Mouse (Mus musculus) adrenal gland, adult 8-10 months (tissue): Measurements from ENCODE around the gene Cd59b. TPM values are rescaled to one million over a fixed set of nuclear protein-coding genes. Genes with fewer than 3 reads are reported as not detected.

Experiments
- DNase-seq: peaks from one replicate; pipeline ENCODE4 v3.0.0; 2022
- total RNA-seq, 4 experiments: library from RNA; stranded (reverse); gene quantifications; 2 replicates each; pipeline ENCODE4 v1.2.4; 2022

The Cd59b gene
- 10 to 100 TPM; 10.7 to 13.2 (median 11.5) TPM for total RNA-seq

- peak; percentile 44 for DNase-seq
These were observed at the start of gene Cd59b for GRCm38 (mm10) chr2:104069704-104070185. Cd59b (plus strand) TSS chr2:104069849.

GRCm38 (mm10) chr2:104023096-104023495, 46.6 kb upstream of the Cd59b start:
- no peak for DNase-seq

- no peak for DNase-seq
These were observed 45.0 kb upstream of the Cd59b start for GRCm38 (mm10) chr2:104024656-104025055.

- peak; percentile 87 for DNase-seq
These were observed 42.1 kb upstream of the Cd59b start, which contains the start of gene Fbxo3 for GRCm38 (mm10) chr2:104027458-104028138. Fbxo3 (plus strand) TSS chr2:104027721.

- DNase-seq, result no peak
These were observed 41.4 kb upstream of the Cd59b start, which contains the start of gene 4931422A03Rik for GRCm38 (mm10) chr2:104028139-104028723. 4931422A03Rik (minus strand) TSS chr2:104028361.

GRCm38 (mm10) chr2:104029074-104029473, 40.6 kb upstream of the Cd59b start:
- DNase-seq, result no peak

GRCm38 (mm10) chr2:104030381-104030780, 39.3 kb upstream of the Cd59b start:
- no peak for DNase-seq

- DNase-seq, result no peak
These were observed 37.6 kb upstream of the Cd59b start for GRCm38 (mm10) chr2:104032056-104032455.

GRCm38 (mm10) chr2:104034832-104035472, 34.7 kb upstream of the Cd59b start:
- peak; percentile 53 for DNase-seq

GRCm38 (mm10) chr2:104035595-104035994, 34.1 kb upstream of the Cd59b start:
- DNase-seq, result no peak

- DNase-seq, result no peak
These were observed 33.3 kb upstream of the Cd59b start for GRCm38 (mm10) chr2:104036316-104036715.

GRCm38 (mm10) chr2:104038236-104038635, 31.4 kb upstream of the Cd59b start:
- DNase-seq, result no peak

GRCm38 (mm10) chr2:104041632-104042031, 28.0 kb upstream of the Cd59b start:
- DNase-seq, result peak; percentile 26

GRCm38 (mm10) chr2:104042766-104043165, 26.9 kb upstream of the Cd59b start:
- no peak for DNase-seq

- no peak for DNase-seq
These were observed 25.8 kb upstream of the Cd59b start for GRCm38 (mm10) chr2:104043624-104044478.

- DNase-seq, result no peak
These were observed 25.1 kb upstream of the Cd59b start for GRCm38 (mm10) chr2:104044479-104045080.

GRCm38 (mm10) chr2:104058381-104058780, 11.3 kb upstream of the Cd59b start:
- no peak for DNase-seq

- DNase-seq, result no peak
These were observed 10.7 kb upstream of the Cd59b start for GRCm38 (mm10) chr2:104058954-104059353.

- no peak for DNase-seq
These were observed 9.9 kb upstream of the Cd59b start for GRCm38 (mm10) chr2:104059786-104060185.

GRCm38 (mm10) chr2:104060996-104061395, 8.7 kb upstream of the Cd59b start:
- DNase-seq, result no peak

- DNase-seq, result no peak
These were observed 7.0 kb upstream of the Cd59b start for GRCm38 (mm10) chr2:104062665-104063064.

- no peak for DNase-seq
These were observed 5.5 kb upstream of the Cd59b start for GRCm38 (mm10) chr2:104064152-104064551.
